Mouse (Mus musculus) urinary bladder, adult 2 months (tissue): ENCODE data around the gene Gtf2i. TPM values are rescaled to one million over a fixed set of nuclear protein-coding genes. Genes with fewer than 3 reads are reported as not detected.

ENCODE experiments used
- DNase-seq: peaks from one replicate; pipeline ENCODE4 v3.0.0; 2022; ENCODE audit warnings: low spot score
- polyA plus RNA-seq: library from polyadenylated mRNA; depleted of rRNA; stranded (reverse); fragments of >200 nt; gene quantifications from 2 replicates; pipeline ENCODE4 v1.2.3, GENCODE M21; 2012

The Gtf2i gene
- polyA plus RNA-seq, 1 experiment, result 152 TPM

GRCm38 (mm10) chr5:134243661-134244436 is 70.7 kb downstream of the Gtf2i start:
- DNase-seq, result no peak

- no peak for DNase-seq
Observed at GRCm38 (mm10) chr5:134241831-134242230, 72.7 kb downstream of the Gtf2i start.

GRCm38 (mm10) chr5:134237936-134238760 is 76.4 kb downstream of the Gtf2i start:
- no peak for DNase-seq

- DNase-seq, result no peak
Observed at GRCm38 (mm10) chr5:134237508-134237907, 77.1 kb downstream of the Gtf2i start.

GRCm38 (mm10) chr5:134236796-134237195 is 77.8 kb downstream of the Gtf2i start:
- DNase-seq, result no peak

- no peak for DNase-seq
Observed at GRCm38 (mm10) chr5:134236241-134236640, 78.3 kb downstream of the Gtf2i start.

- DNase-seq, result no peak
Observed at GRCm38 (mm10) chr5:134235111-134235510, 79.4 kb downstream of the Gtf2i start.

GRCm38 (mm10) chr5:134234205-134234604 is 80.4 kb downstream of the Gtf2i start:
- DNase-seq, result no peak

GRCm38 (mm10) chr5:134233244-134233651 is 81.3 kb downstream of the Gtf2i start:
- no peak for DNase-seq

GRCm38 (mm10) chr5:134232568-134232967 is 82.0 kb downstream of the Gtf2i start:
- DNase-seq, result no peak

- DNase-seq, result no peak
Observed at GRCm38 (mm10) chr5:134232111-134232510, 82.4 kb downstream of the Gtf2i start.

GRCm38 (mm10) chr5:134231376-134231775 is 83.2 kb downstream of the Gtf2i start:
- DNase-seq, result no peak

- no peak for DNase-seq
Observed at GRCm38 (mm10) chr5:134229391-134229790, 85.2 kb downstream of the Gtf2i start, which contains the start of gene Ncf1. Ncf1 (minus strand) TSS chr5:134229625.

- DNase-seq, result no peak
Observed at GRCm38 (mm10) chr5:134228249-134228638, 86.3 kb downstream of the Gtf2i start.

GRCm38 (mm10) chr5:134227574-134228248 is 86.8 kb downstream of the Gtf2i start:
- DNase-seq, result no peak

GRCm38 (mm10) chr5:134226946-134227345 is 87.6 kb downstream of the Gtf2i start:
- no peak for DNase-seq

- DNase-seq, result no peak
Observed at GRCm38 (mm10) chr5:134225110-134225901, 89.3 kb downstream of the Gtf2i start.

GRCm38 (mm10) chr5:134221708-134222150 is 92.8 kb downstream of the Gtf2i start:
- DNase-seq, result no peak

- DNase-seq, result no peak
Observed at GRCm38 (mm10) chr5:134221278-134221677, 93.3 kb downstream of the Gtf2i start.

GRCm38 (mm10) chr5:134217900-134218299 is 96.7 kb downstream of the Gtf2i start:
- DNase-seq, result no peak
